Mouse (Mus musculus): ENCODE data around the gene Tsc22d4.
"Not testable (repeated sequence)": the region's sequence is repeated elsewhere in the genome, so short reads cannot be mapped to it uniquely, and the experiment has no call there.

Gene Tsc22d4

GRCm38 (mm10) chr5:137742048-137742447 lies 3.5 kb upstream of the Tsc22d4 start:
- no peak for DNase-seq

- DNase-seq, result no peak
Measured at GRCm38 (mm10) chr5:137742836-137743235, 2.7 kb upstream of the Tsc22d4 start.

GRCm38 (mm10) chr5:137744197-137744596 lies 1.3 kb upstream of the Tsc22d4 start:
- DNase-seq, result no peak

- peak; percentile 84 for DNase-seq
Measured at GRCm38 (mm10) chr5:137746282-137746850, 836 bp downstream of the Tsc22d4 start.

- DNase-seq, result peak; percentile 40
Measured at GRCm38 (mm10) chr5:137746851-137747325, 1.4 kb downstream of the Tsc22d4 start.

- DNase-seq, result peak; percentile 44
Measured at GRCm38 (mm10) chr5:137747326-137747961, 1.9 kb downstream of the Tsc22d4 start.

- DNase-seq, result peak; percentile 35
Measured at GRCm38 (mm10) chr5:137748130-137748770, 2.7 kb downstream of the Tsc22d4 start.

- DNase-seq, result no peak
Measured at GRCm38 (mm10) chr5:137749196-137749836, 3.8 kb downstream of the Tsc22d4 start.

- DNase-seq, result not testable (repeated sequence)
Measured at GRCm38 (mm10) chr5:137750212-137750611, 4.7 kb downstream of the Tsc22d4 start.

- no peak for DNase-seq
Measured at GRCm38 (mm10) chr5:137751221-137751887, 5.8 kb downstream of the Tsc22d4 start.

GRCm38 (mm10) chr5:137751988-137752387 lies 6.5 kb downstream of the Tsc22d4 start:
- no peak for DNase-seq

- no peak for DNase-seq
Measured at GRCm38 (mm10) chr5:137753111-137753832, 7.7 kb downstream of the Tsc22d4 start.

- no peak for DNase-seq
Measured at GRCm38 (mm10) chr5:137755425-137755824, 9.9 kb downstream of the Tsc22d4 start.

- DNase-seq, result no peak
Measured at GRCm38 (mm10) chr5:137756106-137756505, 10.6 kb downstream of the Tsc22d4 start.

- peak; percentile 88 for DNase-seq
Measured at GRCm38 (mm10) chr5:137756882-137757661, 11.5 kb downstream of the Tsc22d4 start.

- DNase-seq, result no peak
Measured at GRCm38 (mm10) chr5:137757887-137758286, 12.4 kb downstream of the Tsc22d4 start.

GRCm38 (mm10) chr5:137758921-137759534 lies 13.5 kb downstream of the Tsc22d4 start:
- no peak for DNase-seq

- peak; percentile 74 for DNase-seq
Measured at GRCm38 (mm10) chr5:137759971-137760412, 14.5 kb downstream of the Tsc22d4 start.

GRCm38 (mm10) chr5:137764609-137765340 lies 19.2 kb downstream of the Tsc22d4 start:
- no peak for DNase-seq

GRCm38 (mm10) chr5:137766270-137766669 lies 20.7 kb downstream of the Tsc22d4 start:
- peak; percentile 27 for DNase-seq

Data from embryo, embryonic 11 days (tissue).